Mouse (Mus musculus) liver, embryonic 14.5 days (tissue): ENCODE data around the gene Nrarp.

Experiments
- CTCF ChIP-seq: IDR thresholded peaks from 2 replicates; pipeline ENCODE4 v1.5.1; 2016; ENCODE audit warnings: antibody characterized with exemption, low read depth, control low read depth
- EP300 ChIP-seq: IDR thresholded peaks from 2 replicates; pipeline ENCODE4 v1.6.1; 2016; ENCODE audit warnings: antibody characterized with exemption, low read depth

DNA sequence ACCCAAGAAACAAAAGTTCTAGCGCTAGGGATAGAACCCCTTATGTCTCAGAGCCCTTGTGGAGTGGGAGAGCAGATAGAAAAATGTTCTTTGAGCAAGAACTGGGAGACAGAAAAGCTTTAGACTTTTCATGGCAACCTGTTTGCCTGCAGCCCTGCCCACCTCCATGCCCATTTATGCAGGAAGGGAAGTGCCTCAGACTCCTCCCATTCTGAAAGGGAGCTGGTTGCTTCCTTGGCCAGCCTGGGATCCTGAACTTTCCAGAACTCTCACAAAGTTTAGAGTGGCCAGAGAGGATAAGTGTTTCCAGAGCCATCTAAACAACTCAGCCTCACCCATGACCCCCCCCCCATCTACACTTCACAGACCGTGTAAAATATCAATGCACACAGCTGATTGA lies 16.6 kb downstream of the Nrarp start:
- TF ChIP-seq CTCF (no peak), EP300 (no peak)
